Mouse (Mus musculus) brain, adult 2 months (tissue): ENCODE measurements at regions not wholly inside any gene's neighbourhood (a gene's known extent, or its start where the extent isn't known, plus 50 kb on each side); places are given as distances from the start of the nearest gene placed in this dataset.

Experiments used
- DNase-seq: peaks from one replicate; pipeline ENCODE4 v3.0.0; 2011; ENCODE audit warnings: low read depth, low spot score

DNA sequence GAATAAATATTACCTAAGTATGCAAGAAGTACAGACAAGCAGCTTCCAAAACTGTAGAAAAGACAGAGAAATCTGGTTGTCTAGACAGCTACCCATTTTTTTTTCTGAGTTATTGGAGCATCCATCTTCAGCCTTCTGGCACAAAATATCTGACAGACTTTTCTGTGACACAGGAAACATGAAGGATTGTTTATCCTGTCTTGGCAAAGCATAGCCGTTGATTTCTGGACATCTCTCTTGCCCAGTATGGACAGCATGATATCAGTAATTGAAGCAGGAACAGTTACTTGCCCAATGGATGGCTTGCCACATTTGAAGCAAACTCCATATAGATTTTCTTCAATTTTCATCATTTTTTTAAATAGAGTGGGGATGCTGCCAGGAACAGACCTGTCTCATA, 96.1 kb upstream of the Naaladl2 start:
- peak; percentile 84 for DNase-seq

DNA sequence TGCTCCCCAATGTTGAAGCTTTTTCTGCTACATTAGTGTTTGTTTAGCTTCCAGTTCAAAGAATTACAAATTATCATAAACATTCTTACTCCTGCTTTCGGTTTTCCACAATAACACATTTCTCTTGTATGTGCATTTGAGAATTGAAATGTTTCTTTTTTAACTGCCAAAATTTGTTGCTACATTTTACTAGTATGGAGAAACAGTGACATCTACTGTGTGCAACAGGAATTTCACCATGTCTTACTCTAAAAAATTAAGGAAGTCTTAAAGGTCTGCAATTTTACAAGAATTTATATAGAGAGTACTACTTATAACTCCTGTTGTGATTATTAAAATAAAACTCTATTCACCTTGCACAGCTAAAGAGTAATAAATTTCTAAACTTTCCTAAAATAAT, 76.5 kb upstream of the Naaladl2 start:
- DNase-seq: no peak

DNA sequence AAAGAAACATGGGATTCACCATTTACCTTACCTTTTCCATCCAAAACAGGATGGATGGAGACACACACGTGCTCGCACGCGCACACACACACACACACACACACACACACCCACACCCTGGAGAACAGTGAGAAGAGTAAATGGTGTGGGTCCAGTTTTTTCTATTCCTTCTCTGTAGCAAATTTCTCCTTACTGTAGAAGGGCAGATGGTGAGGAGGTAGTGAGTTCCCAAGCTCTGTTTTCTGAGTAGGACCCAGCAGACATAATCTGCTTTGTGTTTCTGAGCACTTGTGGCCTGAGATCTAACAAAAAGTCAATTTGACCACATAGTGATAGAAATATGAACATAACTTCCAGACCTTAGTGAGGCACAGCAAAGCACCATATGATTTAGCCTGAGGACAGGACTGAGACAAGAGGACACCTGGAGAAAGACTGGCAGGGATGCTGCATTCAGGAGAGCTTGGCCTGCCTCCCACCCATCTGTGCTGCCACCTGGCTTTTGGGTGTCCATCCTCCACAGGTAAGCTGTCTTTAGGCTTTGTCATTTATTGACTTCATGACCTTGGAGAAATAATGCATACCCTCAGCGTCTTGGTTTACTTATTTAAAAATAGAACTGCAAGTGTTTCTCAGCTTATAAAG, 64.1 kb upstream of the Naaladl2 start:
- DNase-seq: peak; percentile 98
